Mouse (Mus musculus) c-Kit-positive CD71-positive TER-119-positive erythroid progenitor cells, embryonic 14.5 days (primary cell): ENCODE measurements around the gene Zfp954.
"Not testable (repeated sequence)": the region's sequence is repeated elsewhere in the genome, so short reads cannot be mapped to it uniquely, and the experiment has no call there.

Experiments
- DNase-seq: peaks from one replicate; pipeline ENCODE4 v3.0.0-alpha.2; 2013; ENCODE audit warnings: low spot score

Gene Zfp954

GRCm38 (mm10) chr7:7120921-7121601, at the start of gene Zfp954:
Gene Zfp954 (minus strand): TSS chr7:7121488.
- DNase-seq = peak; percentile 85

GRCm38 (mm10) chr7:7145991-7146608, 24.8 kb upstream of the Zfp954 start:
- no peak for DNase-seq

GRCm38 (mm10) chr7:7144215-7144614, 22.9 kb upstream of the Zfp954 start:
- DNase-seq = no peak

- peak; percentile 16 for DNase-seq
Observed at GRCm38 (mm10) chr7:7136379-7136866, 15.1 kb upstream of the Zfp954 start, which contains the start of gene Zfp773. Gene Zfp773 (minus strand): TSS chr7:7136755.

- DNase-seq = no peak
Observed at GRCm38 (mm10) chr7:7132751-7133150, 11.5 kb upstream of the Zfp954 start.

- not testable (repeated sequence) for DNase-seq
Observed at GRCm38 (mm10) chr7:7130491-7131124, 9.3 kb upstream of the Zfp954 start.

- no peak for DNase-seq
Observed at GRCm38 (mm10) chr7:7121602-7121980, 303 bp upstream of the Zfp954 start.

- no peak for DNase-seq
Observed at GRCm38 (mm10) chr7:7118441-7118840, 2.8 kb downstream of the Zfp954 start.

- DNase-seq = no peak
Observed at GRCm38 (mm10) chr7:7108501-7108900, 12.8 kb downstream of the Zfp954 start.
